Mouse (Mus musculus): Measurements from ENCODE around the gene Tomm7. TPM values are rescaled to one million over a fixed set of nuclear protein-coding genes. Genes with fewer than 3 reads are reported as not detected.
"Not testable (repeated sequence)": the region's sequence is repeated elsewhere in the genome, so short reads cannot be mapped to it uniquely, and the experiment has no call there.

The Tomm7 gene
- polyA plus RNA-seq, 1 experiment from 2014 or later = 104 TPM

DNA sequence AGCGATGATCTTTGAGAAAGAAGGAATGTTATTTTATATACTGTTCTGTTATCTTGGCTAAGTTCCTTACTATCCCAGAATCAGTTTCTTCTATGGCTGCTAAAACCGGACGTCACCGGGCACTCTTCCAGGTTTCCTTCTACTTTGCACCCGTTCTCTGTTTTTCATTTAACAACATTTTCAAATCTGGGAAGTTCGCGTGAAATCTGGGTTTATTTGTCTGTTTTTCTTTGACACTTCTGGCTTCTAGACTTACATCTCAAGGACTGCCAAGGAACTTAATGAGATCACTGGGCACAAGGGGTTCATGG is 525 bp upstream of the Tomm7 start:
- Histone ChIP-seq H3K27me3 (peaks cover 3% of the 10 kb centered on the region), H3K9me3 (replicated peaks) (no peaks in the 10 kb centered on the region), H3K36me3 (peaks cover 2% of the 10 kb centered on the region; the same call in 1 of the 2 replicates), H3K9ac (peak overlapping the region; percentile 74), H3K4me2 (replicated peaks) (peak overlapping the region; percentile 68), H3K4me1 (peaks cover 16% of the 10 kb centered on the region), H3K4me3 (peak overlapping the region; percentile 63), H3K27ac (peak overlapping the region; percentile 79)
- ATAC-seq (ENCODE audit: low FRiP score) = peak; percentile 26; the same call in 1 of the 2 replicates
- 39% methylated on average over 7 of the region's 7 CpGs for WGBS

- ATAC-seq (ENCODE audit: low FRiP score) = no peak
- 90% methylated on average over 7 of the region's 7 CpGs for WGBS
- H3K9ac ChIP-seq = no peak overlapping the region
- H3K4me2 ChIP-seq (replicated peaks) = no peak overlapping the region
- H3K36me3 ChIP-seq = peaks cover 11% of the 10 kb centered on the region; the same call in 1 of the 2 replicates
- no peaks in the 10 kb centered on the region for H3K9me3 ChIP-seq (replicated peaks)
- H3K4me1 ChIP-seq = peaks cover 13% of the 10 kb centered on the region
- no peak overlapping the region for H3K4me3 ChIP-seq
- no peak overlapping the region for H3K27ac ChIP-seq
- H3K27me3 ChIP-seq = no peaks in the 10 kb centered on the region
Measured at GRCm38 (mm10) chr5:23838158-23838557, 5.8 kb downstream of the Tomm7 start.

DNA sequence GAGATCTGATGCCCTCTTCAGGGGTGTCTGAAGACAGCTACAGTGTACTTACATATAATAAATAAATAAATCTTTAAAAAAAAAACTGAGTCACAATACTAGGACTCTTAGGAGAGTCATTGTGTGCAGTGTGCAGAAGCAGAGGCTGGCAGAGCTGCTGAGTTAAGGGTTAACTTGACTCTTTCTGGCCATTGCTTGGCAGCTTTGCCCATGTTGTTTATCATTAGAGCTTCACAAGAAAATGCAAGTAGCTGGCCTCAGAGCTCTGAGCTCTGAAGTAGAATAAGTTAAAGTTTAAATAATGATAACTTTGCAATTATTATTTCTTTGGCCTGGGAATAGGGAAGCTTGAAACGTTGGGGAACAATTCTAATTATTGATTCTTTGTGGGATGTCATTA is 8.3 kb downstream of the Tomm7 start:
- H3K4me2 ChIP-seq (replicated peaks); H3K9ac ChIP-seq; H3K4me3 ChIP-seq; H3K9me3 ChIP-seq (replicated peaks); ATAC-seq (ENCODE audit: low FRiP score); H3K4me1 ChIP-seq; H3K27ac ChIP-seq: not testable (repeated sequence)
- Histone ChIP-seq H3K27me3 (peaks cover 15% of the 10 kb centered on the region), H3K36me3 (peaks cover 11% of the 10 kb centered on the region; the same call in 1 of the 2 replicates)
- WGBS = 71% methylated on average over 1 of the region's 1 CpGs

DNA sequence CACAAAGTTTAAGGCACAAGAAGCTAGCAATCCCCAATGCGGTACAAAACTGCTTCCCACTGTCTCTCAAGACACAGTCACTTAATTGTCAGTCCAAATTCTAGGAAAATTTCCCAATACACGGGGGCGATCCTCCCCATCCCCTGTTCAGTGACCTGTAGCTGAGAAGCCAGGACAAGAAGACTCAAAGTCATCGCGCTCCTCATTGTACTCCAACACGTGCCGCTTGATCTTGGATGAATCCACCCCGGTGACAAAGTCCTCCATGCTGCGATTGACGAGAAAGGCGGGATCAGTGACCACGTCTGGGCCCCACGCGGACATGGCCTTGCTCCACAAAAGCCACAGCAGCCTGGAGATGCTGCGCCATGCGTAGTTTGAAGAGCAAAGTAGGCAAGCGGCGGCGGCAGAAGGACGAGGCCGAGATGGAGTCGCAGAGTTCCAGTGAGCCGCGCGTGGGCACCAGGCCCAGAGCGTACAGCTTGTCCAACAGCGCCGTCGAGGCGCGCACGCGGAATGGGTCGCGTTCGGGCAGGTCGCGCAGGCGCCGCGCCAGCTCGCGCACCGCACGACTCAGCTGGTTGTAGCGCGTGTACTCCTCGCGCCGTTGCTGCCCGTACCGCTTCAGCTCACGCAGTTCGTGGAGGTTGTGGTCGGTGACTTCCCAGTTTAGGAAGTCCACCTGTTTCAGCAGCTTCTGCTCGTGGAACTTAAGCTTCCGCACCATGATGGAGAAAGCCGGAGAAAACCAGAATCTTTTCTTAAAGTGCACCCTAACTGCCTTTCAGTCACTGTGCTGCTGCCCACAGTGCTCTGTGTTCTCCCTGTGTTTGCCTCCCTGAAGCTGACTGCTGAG is 12.8 kb downstream of the Tomm7 start:
- peak overlapping the region; percentile 40 for H3K4me2 ChIP-seq (replicated peaks)
- peak overlapping the region; percentile 12; the same call in 1 of the 2 replicates for H3K4me3 ChIP-seq
- 40% methylated on average over 58 of the region's 58 CpGs for WGBS
- no peak overlapping the region for H3K27ac ChIP-seq
- no peak for ATAC-seq (ENCODE audit: low FRiP score)
- H3K4me1 ChIP-seq = 0 out of 2 replicates have a peak, but pooled peaks cover under 1% of the 10 kb centered on the region
- peaks cover 23% of the 10 kb centered on the region for H3K27me3 ChIP-seq
- H3K36me3 ChIP-seq = no peaks in the 10 kb centered on the region
- no peaks in the 10 kb centered on the region for H3K9me3 ChIP-seq (replicated peaks)
- H3K9ac ChIP-seq = 0 out of 2 replicates have a peak overlapping the region, but pooled peaks have one; percentile 2

GRCm38 (mm10) chr5:23826321-23827004 is 17.5 kb downstream of the Tomm7 start:
- Histone ChIP-seq H3K9ac (no peak overlapping the region), H3K27ac (no peak overlapping the region), H3K4me2 (replicated peaks) (no peak overlapping the region), H3K9me3 (replicated peaks) (no peaks in the 10 kb centered on the region), H3K4me1 (no peaks in the 10 kb centered on the region), H3K4me3 (no peak overlapping the region), H3K27me3 (peaks cover 16% of the 10 kb centered on the region), H3K36me3 (0 out of 2 replicates have a peak, but pooled peaks cover 3% of the 10 kb centered on the region)
- no peak for ATAC-seq (ENCODE audit: low FRiP score)
- WGBS = 38% methylated on average over 11 of the region's 11 CpGs

- H3K27me3 ChIP-seq = no peaks in the 10 kb centered on the region; the same call in 1 of the 2 replicates
- H3K36me3 ChIP-seq = peaks cover 15% of the 10 kb centered on the region
- H3K9me3 ChIP-seq (replicated peaks) = no peaks in the 10 kb centered on the region
- no peaks in the 10 kb centered on the region for H3K4me1 ChIP-seq
- no peak for ATAC-seq (ENCODE audit: low FRiP score)
- no peak overlapping the region for H3K4me2 ChIP-seq (replicated peaks)
- WGBS = 86% methylated on average over 8 of the region's 8 CpGs
- H3K9ac ChIP-seq = no peak overlapping the region
- H3K4me3 ChIP-seq = no peak overlapping the region
- H3K27ac ChIP-seq = no peak overlapping the region
Measured at GRCm38 (mm10) chr5:23824171-23824733, 19.7 kb downstream of the Tomm7 start.

GRCm38 (mm10) chr5:23822306-23822705 is 21.7 kb downstream of the Tomm7 start:
- H3K9ac ChIP-seq = no peak overlapping the region
- peaks cover 23% of the 10 kb centered on the region for H3K36me3 ChIP-seq
- no peak overlapping the region for H3K4me3 ChIP-seq
- H3K27me3 ChIP-seq = no peaks in the 10 kb centered on the region
- no peaks in the 10 kb centered on the region for H3K4me1 ChIP-seq
- no peak overlapping the region for H3K4me2 ChIP-seq (replicated peaks)
- 81% methylated on average over 11 of the region's 11 CpGs for WGBS
- H3K27ac ChIP-seq = no peak overlapping the region
- ATAC-seq (ENCODE audit: low FRiP score) = no peak
- no peaks in the 10 kb centered on the region for H3K9me3 ChIP-seq (replicated peaks)

DNA sequence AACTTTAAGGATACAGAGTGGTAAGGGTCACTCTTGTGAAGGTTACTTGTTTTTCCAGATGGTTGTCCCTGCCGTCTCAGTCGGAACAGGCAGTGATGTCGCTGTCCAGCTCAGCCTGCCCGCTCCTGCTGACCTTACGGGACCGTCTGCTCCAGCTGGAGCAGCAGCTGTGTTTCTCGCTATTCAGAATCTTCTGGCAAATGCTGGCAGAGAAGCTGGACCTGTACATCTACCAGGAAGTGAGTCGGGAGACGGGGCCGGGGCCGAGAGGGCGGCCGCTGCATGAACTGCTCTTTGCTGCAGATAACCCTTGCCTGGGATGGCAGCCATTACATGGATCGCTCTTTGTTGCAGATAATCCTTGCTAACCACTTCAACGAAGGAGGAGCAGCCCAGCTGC is 27.3 kb downstream of the Tomm7 start:
- Histone ChIP-seq H3K9ac (no peak overlapping the region), H3K27ac (no peak overlapping the region), H3K9me3 (replicated peaks) (peaks cover 7% of the 10 kb centered on the region), H3K4me1 (no peaks in the 10 kb centered on the region), H3K4me2 (replicated peaks) (no peak overlapping the region), H3K27me3 (no peaks in the 10 kb centered on the region), H3K36me3 (peaks cover 75% of the 10 kb centered on the region), H3K4me3 (no peak overlapping the region)
- no peak for ATAC-seq (ENCODE audit: low FRiP score)
- 90% methylated on average over 15 of the region's 15 CpGs for WGBS

- Histone ChIP-seq H3K9me3 (replicated peaks) (peaks cover 7% of the 10 kb centered on the region), H3K27ac (no peak overlapping the region), H3K36me3 (peaks cover 83% of the 10 kb centered on the region), H3K4me1 (no peaks in the 10 kb centered on the region), H3K4me2 (replicated peaks) (no peak overlapping the region), H3K9ac (no peak overlapping the region), H3K27me3 (no peaks in the 10 kb centered on the region), H3K4me3 (no peak overlapping the region)
- ATAC-seq (ENCODE audit: low FRiP score) = no peak
- 73% methylated on average over 5 of the region's 5 CpGs for WGBS
Measured at GRCm38 (mm10) chr5:23814841-23815240, 29.1 kb downstream of the Tomm7 start.

GRCm38 (mm10) chr5:23792726-23793125 is 51.2 kb downstream of the Tomm7 start:
- Histone ChIP-seq H3K4me2 (replicated peaks) (no peak overlapping the region), H3K27ac (no peak overlapping the region), H3K27me3 (no peaks in the 10 kb centered on the region), H3K4me3 (no peak overlapping the region), H3K36me3 (peaks cover 29% of the 10 kb centered on the region), H3K4me1 (peaks cover 7% of the 10 kb centered on the region), H3K9ac (no peak overlapping the region), H3K9me3 (replicated peaks) (no peaks in the 10 kb centered on the region)
- ATAC-seq (ENCODE audit: low FRiP score) = no peak
- WGBS = 84% methylated on average over 2 of the region's 2 CpGs

- 89% methylated on average over 4 of the region's 4 CpGs for WGBS
- Histone ChIP-seq H3K27me3 (no peaks in the 10 kb centered on the region), H3K36me3 (peaks cover 10% of the 10 kb centered on the region), H3K4me1 (peaks cover 7% of the 10 kb centered on the region), H3K9ac (no peak overlapping the region), H3K27ac (no peak overlapping the region), H3K4me3 (no peak overlapping the region), H3K9me3 (replicated peaks) (no peaks in the 10 kb centered on the region), H3K4me2 (replicated peaks) (no peak overlapping the region)
- no peak for ATAC-seq (ENCODE audit: low FRiP score)
Measured at GRCm38 (mm10) chr5:23789078-23789612, 54.8 kb downstream of the Tomm7 start.
